Mouse (Mus musculus) hematopoietic stem cell, adult 5-6 weeks (primary cell): ENCODE results near the gene Edil3. TPM values are rescaled to one million over a fixed set of nuclear protein-coding genes. Genes with fewer than 3 reads are reported as not detected.

Experiments used
- ATAC-seq, 2 experiments: fragments of 125-278 bp in 1 of 2; replicated peaks in 1 of 2; 2 replicates each; pipeline ENCODE4 v1.8.0; 2016 to 2017; ENCODE audit warnings: inconsistent platforms in 2 of 2, mild to moderate bottlenecking in 2 of 2, moderate number of reproducible peaks in 2 of 2, low read depth in 1 of 2, moderate TSS enrichment in 1 of 2; ENCODE audit not compliant: low FRiP score in 2 of 2, poor library complexity in 2 of 2, severe bottlenecking in 2 of 2, insufficient read depth in 1 of 2, low TSS enrichment in 1 of 2
- total RNA-seq: library from RNA; stranded (forward); fragments of 172-1452, 232-1000 nt; gene quantifications from 2 replicates; pipeline ENCODE4 v1.2.3, GENCODE M21; 2017

Gene Edil3
- 0.30 and 1.9 TPM in 2 replicates for total RNA-seq

- ATAC-seq: peak; percentile 34 to 64
These were observed at the start of gene Edil3 for GRCm38 (mm10) chr13:88821440-88822331. Gene Edil3, plus strand, starts transcription at chr13:88821472.

DNA sequence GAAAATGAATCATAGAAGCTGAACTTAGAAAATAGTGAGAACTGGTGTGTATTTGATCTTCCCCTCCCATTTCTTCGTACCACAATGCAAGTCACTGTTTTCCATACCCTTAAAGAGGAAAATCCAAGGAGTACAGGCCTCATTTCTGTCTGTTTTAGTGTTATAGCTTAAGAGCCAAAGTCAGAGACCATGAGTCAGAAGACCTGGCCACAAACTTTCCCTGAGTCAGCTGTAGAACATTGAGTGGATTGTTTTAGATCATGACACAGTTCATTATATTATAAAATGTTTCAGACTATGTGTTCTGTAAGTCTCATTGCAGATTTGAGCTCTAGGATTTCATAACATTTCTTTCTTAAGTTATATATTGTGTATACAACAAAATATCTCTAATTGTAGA is 22.1 kb upstream of the Edil3 start:
- no peak for ATAC-seq

DNA sequence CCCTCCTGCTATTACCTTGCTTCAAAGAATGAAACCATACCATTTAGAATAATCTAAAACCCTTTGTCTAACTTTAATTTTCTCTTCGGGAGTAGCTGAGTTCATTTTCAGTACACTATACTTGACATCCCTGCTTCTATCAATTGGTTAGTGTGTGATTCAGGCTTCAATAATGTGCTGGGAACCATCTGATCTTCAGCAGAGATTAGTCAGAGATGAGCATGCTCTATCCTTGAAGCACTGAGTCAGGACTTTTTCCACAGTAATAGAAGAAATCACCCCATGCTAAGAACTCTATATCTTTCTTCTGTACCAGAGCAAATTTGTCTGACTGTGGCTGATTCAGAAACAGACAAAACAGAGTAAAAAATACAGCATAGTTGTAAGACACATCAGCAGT is 20.3 kb upstream of the Edil3 start:
- no peak for ATAC-seq

DNA sequence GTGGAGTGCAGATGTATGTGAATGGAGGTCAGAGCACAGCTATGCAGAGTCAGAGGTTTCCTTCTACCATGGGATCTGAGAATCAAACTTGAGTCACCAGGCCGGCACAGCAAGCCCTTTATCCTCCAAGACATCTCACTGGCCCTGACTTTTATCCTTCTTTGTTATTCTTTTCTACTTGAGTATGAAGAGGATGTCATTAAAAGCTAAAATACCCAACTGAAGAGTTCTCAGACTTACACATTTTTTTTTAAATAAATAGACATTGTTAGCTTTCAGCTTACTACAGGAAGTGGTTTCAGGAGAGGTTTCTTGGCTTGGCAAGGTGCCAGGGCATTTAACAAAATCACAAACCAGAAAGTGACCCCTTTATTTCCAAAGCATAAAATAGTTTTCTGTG is 15.4 kb upstream of the Edil3 start:
- peak; percentile 69 to 83; a peak in 3 of 4 replicates for ATAC-seq

GRCm38 (mm10) chr13:88806269-88806668 is 15.0 kb upstream of the Edil3 start:
- no peak for ATAC-seq

DNA sequence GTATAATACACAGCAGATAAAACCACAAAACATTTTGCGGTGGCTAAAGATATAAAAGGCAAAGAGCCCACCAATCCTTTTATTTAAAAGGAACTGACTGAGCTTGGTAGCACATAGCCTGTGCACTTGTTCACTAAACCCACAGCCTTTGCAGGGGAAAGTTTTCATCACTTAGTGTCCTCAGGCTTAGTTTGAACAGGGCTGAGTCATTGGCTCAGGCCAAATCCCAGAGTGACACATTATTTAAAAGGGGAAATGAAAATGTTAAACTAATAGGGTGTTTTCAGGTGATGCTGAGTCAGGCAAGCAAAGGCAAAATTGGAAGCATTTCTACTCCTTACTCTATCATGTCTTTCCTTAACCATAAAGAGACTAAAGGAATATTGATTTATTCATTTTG is 11.2 kb upstream of the Edil3 start:
- 0 out of 4 replicates have a peak, but pooled peaks of 1 of the 2 experiments have one; percentile 58 for ATAC-seq

DNA sequence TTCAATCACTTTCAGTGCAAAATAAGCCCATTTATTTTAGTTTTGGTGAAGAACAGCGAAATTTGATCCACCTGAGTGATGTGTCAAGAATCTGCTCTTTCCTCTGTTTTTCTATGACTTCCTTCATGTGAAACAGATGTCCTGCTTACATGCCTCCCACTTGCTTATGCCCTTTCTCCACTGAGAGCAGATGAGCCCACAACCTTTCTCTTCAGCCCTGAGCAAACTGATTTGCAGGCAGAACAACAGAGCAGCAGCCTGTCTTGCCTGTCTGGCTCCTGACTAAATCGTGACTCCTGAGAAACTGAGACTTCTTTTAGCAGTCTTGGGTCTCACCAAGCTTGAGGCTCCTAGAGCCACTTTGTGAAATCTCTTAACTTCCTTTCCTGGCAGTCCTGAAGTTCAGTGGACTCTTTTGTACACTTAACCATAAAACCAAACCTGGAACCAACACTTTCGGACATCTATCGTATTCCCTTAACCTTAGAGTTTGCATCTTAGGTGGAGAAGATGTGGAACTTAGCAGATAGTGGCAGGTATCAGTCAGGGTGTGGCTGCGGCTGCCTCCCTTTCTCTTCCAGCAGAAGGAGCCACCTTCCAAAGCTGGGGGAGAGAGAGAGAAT is 475 bp upstream of the Edil3 start:
- ATAC-seq: no peak

DNA sequence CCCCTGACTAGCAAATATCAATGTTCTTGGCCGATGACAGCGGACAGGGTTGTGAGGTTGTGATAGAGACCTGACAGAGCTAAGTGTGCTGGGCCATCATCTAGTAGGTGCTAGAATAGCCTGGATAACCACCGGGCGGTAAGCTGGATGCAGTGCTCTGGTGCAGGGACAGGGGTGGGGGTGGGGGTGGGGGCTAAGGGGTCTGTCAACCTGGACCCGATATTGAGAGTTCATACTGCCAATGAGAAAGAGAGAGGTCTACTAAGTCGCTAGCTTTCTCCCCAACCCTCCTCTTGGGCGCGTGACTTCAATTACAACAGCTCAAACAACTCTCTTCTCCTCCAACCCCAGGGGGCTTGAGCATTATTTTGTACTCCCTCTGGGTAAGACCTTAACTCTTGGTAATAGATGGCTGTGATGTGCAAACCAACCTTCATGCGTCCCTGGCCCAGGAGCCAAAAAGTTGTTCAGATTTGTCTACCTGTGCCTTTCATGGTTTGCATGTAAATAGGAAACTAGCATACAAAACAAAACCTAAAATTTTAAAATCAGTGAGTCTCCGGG is 1.1 kb downstream of the Edil3 start:
- no peak for ATAC-seq

DNA sequence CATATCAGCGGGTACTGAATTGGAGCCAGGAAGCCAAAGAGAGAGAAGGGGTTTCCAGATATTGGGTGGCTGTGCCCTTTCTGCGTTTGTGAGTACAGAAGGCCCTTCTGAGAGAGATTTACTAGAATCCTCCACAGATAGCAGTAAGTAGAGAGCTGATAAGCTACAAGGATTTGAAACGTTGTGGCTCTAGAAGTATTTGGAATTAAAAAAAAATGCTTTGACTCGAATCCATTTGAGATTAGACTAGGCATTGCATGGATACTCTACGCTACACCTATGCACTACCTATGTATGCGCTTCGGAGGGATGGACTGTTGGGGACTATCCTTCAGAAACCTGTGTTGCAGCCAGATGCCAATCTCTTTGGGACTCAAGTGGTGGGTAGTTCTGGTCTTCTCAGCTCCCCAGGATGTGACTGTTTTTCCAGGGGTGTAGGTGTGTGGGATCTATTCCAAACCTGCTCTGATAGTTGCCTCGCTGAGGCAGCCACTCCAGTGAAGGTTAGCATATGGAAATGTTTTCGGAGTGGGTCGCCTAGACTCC is 1.8 kb downstream of the Edil3 start:
- ATAC-seq: no peak

DNA sequence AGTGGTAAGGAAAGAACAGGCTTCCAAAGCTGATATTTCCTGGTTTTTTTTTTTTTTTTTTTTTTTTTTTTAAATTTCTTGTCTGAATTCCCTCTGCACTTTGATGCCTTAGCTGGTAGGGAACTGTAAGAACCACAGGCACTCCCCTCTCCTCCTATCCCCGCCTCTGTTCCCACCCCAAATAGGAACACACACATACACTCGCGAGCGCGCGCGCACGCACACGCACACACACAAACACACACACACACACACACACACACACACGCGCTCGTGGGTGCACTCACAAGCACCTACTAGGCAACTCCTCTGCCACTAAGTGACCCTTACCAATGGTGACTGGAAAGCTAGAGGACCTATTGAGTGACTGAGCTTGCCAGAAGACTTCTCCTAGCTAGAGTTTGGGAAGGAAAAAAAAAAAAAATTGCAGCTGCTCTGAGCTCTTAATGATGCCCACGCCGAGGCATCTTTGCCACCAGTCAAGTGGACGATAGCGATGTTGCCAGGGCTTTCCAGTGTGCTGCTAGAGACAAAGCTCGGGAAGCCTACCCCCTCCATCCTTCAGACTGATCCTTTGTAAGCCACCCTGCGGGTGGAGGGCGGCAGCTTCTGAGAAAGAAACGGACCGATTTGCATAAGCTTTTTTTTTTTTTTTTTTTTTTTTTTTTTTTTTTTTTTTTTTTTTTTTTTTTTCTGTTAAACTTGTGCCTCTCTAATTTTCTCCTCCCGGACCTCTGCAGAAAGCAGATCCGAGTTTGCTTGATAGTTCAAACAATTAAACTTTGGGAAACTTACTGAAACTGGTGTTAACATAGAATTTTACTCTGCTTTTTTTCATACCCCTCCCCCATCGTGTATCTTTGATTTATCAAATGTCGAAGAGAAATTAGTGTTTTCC is 2.5 kb downstream of the Edil3 start:
- no peak for ATAC-seq

DNA sequence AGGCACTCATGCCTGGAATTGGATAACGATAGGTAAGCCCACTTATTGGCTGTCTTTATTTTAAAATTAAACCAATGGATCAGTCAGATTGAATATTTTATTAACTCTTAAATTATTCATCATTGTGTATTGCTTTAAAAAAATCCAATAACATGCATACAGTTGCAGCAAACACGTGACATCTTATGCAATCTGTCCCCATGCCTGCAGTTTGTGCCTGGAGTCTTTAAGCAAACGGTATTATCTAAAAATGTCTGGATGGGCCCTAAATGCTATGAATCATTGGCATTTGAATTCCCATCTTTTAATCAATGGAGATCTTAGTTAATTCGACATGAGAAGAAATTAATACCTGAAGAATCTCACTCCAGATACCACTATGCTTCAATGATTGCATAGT is 3.2 kb downstream of the Edil3 start:
- ATAC-seq: no peak

- ATAC-seq: peak; percentile 95 to 98
These were observed 7.1 kb downstream of the Edil3 start for GRCm38 (mm10) chr13:88828362-88828761.

GRCm38 (mm10) chr13:88833732-88834131 is 12.5 kb downstream of the Edil3 start:
- ATAC-seq: no peak

- no peak for ATAC-seq
These were observed 28.5 kb downstream of the Edil3 start for GRCm38 (mm10) chr13:88849739-88850138.

GRCm38 (mm10) chr13:88879960-88880359 is 58.7 kb downstream of the Edil3 start:
- no peak for ATAC-seq

DNA sequence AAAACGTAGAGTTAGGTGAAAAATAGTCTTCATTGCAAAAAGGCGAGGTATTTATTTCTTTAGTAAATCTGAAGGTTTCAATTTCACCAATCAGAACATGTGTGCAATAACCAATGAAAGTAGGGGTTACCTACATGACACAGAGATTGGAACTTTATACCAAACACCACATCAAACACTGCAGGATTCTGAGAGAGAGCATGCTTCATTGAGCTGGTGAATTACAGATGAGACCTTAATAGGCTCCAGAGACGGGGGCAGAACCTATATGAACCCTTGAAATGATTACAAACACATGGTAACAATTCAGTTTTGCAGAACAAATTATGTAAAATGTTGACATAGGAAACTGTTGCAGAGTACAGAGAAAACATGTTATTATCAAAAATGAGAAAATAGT is 69.5 kb downstream of the Edil3 start:
- ATAC-seq: no peak

DNA sequence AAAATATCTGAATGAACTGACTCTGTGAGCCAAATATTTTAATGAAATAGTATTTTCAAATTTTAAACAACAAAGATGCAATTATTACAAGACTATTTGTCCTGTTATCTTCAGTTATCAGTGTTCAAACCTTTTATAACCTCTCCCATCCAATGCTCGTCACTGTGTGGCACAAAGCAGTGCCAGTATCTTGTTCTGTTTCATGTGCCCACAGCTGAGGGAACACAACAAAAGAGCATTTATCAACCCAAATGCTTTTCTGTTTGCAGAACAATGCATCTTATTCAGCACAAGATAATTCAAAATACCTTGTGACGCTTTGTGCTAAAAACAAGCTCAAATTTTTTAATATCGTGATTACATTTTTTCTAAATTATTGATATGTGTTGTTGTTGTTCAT is 78.8 kb downstream of the Edil3 start:
- no peak for ATAC-seq
